Mouse (Mus musculus): ENCODE measurements around the gene Mthfsd.

- TF ChIP-seq POLR2A (IDR thresholded peaks at IDR 0.05; ENCODE audit: control insufficient read depth, low read depth, low read length) (no peak), CTCF (IDR thresholded peaks at IDR 0.05; ENCODE audit: control insufficient read depth, insufficient read depth, insufficient replicate concordance, low read depth, low read length) (no peak)
These were observed 7.8 kb upstream of the Mthfsd start, which contains the start of gene Foxc2 for GRCm38 (mm10) chr8:121115948-121116347.
